Mouse (Mus musculus): ENCODE results near the gene Rtf1. TPM values are rescaled to one million over a fixed set of nuclear protein-coding genes. Genes with fewer than 3 reads are reported as not detected.
"Not testable (repeated sequence)": the region's sequence is repeated elsewhere in the genome, so short reads cannot be mapped to it uniquely, and the experiment has no call there.

Gene Rtf1
- polyA plus RNA-seq (2012; rRNA removed): 6.3 and 6.5 TPM in 2 replicates

GRCm38 (mm10) chr2:119674525-119675214 is at the start of gene Rtf1:
Gene Rtf1, plus strand, starts transcription at chr2:119675068.
- 1% methylated on average over 39 of the region's 58 CpGs for WGBS

GRCm38 (mm10) chr2:119636781-119637180 is 38.1 kb upstream of the Rtf1 start:
- no peak for DNase-seq (ENCODE audit: low read depth, low spot score)
- 92% methylated on average over 1 of the region's 1 CpGs for WGBS

More at GRCm38 (mm10) chr2:119674525-119675214, at the start of gene Rtf1:
- peak; percentile 52 for DNase-seq (ENCODE audit: low read depth, low spot score)

- 94% methylated on average over 5 of the region's 5 CpGs for WGBS
- no peak for DNase-seq (ENCODE audit: low read depth, low spot score)
Measured at GRCm38 (mm10) chr2:119641214-119641912, 33.5 kb upstream of the Rtf1 start.

GRCm38 (mm10) chr2:119644254-119644653 is 30.6 kb upstream of the Rtf1 start:
- WGBS: 83% methylated on average over 5 of the region's 5 CpGs

GRCm38 (mm10) chr2:119662220-119663182 is 12.4 kb upstream of the Rtf1 start, which contains the start of gene Ndufaf1:
Gene Ndufaf1, minus strand, starts transcription at chr2:119662827.
- under 1% methylated on average over 44 of the region's 44 CpGs for WGBS

More at GRCm38 (mm10) chr2:119644254-119644653, 30.6 kb upstream of the Rtf1 start:
- DNase-seq (ENCODE audit: low read depth, low spot score): no peak

GRCm38 (mm10) chr2:119665744-119666143 is 9.1 kb upstream of the Rtf1 start:
- whole genome bisulfite sequencing: 71% methylated on average over 22 of the region's 23 CpGs
- DNase-seq (ENCODE audit: low read depth, low spot score): not testable (repeated sequence)

More at GRCm38 (mm10) chr2:119662220-119663182, 12.4 kb upstream of the Rtf1 start, which contains the start of gene Ndufaf1:
- DNase-seq (ENCODE audit: low read depth, low spot score): peak; percentile 57

GRCm38 (mm10) chr2:119669010-119669409 is 5.9 kb upstream of the Rtf1 start:
- peak; percentile 25 for DNase-seq (ENCODE audit: low read depth, low spot score)
- WGBS: 21% methylated on average over 7 of the region's 7 CpGs

GRCm38 (mm10) chr2:119675215-119675784 is 432 bp downstream of the Rtf1 start:
- DNase-seq (ENCODE audit: low read depth, low spot score): no peak
- WGBS: under 1% methylated on average over 39 of the region's 39 CpGs

GRCm38 (mm10) chr2:119675831-119676230 is 963 bp downstream of the Rtf1 start:
- DNase-seq (ENCODE audit: low read depth, low spot score): no peak
- 0% methylated on average over 5 of the region's 5 CpGs for WGBS

- no peak for DNase-seq (ENCODE audit: low read depth, low spot score)
- 91% methylated on average over 2 of the region's 2 CpGs for WGBS
Measured at GRCm38 (mm10) chr2:119683706-119684105, 8.8 kb downstream of the Rtf1 start.

- no peak for DNase-seq (ENCODE audit: low read depth, low spot score)
- WGBS: 81% methylated on average over 9 of the region's 9 CpGs
Measured at GRCm38 (mm10) chr2:119692003-119692701, 17.3 kb downstream of the Rtf1 start.

- WGBS: 71% methylated on average over 2 of the region's 2 CpGs
Measured at GRCm38 (mm10) chr2:119694826-119695225, 20.0 kb downstream of the Rtf1 start.

GRCm38 (mm10) chr2:119696111-119696510 is 21.2 kb downstream of the Rtf1 start:
- WGBS: 50% methylated on average over 1 of the region's 1 CpGs
- DNase-seq (ENCODE audit: low read depth, low spot score): no peak

More at GRCm38 (mm10) chr2:119694826-119695225, 20.0 kb downstream of the Rtf1 start:
- DNase-seq (ENCODE audit: low read depth, low spot score): no peak

GRCm38 (mm10) chr2:119698472-119698871 is 23.6 kb downstream of the Rtf1 start:
- no peak for DNase-seq (ENCODE audit: low read depth, low spot score)
- 86% methylated on average over 2 of the region's 2 CpGs for WGBS

- no peak for DNase-seq (ENCODE audit: low read depth, low spot score)
- WGBS: 91% methylated on average over 3 of the region's 3 CpGs
Measured at GRCm38 (mm10) chr2:119699962-119700361, 25.1 kb downstream of the Rtf1 start.

- DNase-seq (ENCODE audit: low read depth, low spot score): no peak
- WGBS: 89% methylated on average over 2 of the region's 2 CpGs
Measured at GRCm38 (mm10) chr2:119703171-119703570, 28.3 kb downstream of the Rtf1 start.

- no peak for DNase-seq (ENCODE audit: low read depth, low spot score)
- 77% methylated on average over 3 of the region's 3 CpGs for WGBS
Measured at GRCm38 (mm10) chr2:119707676-119708075, 32.8 kb downstream of the Rtf1 start.

- no peak for DNase-seq (ENCODE audit: low read depth, low spot score)
Measured at GRCm38 (mm10) chr2:119710011-119710410, 35.1 kb downstream of the Rtf1 start.

GRCm38 (mm10) chr2:119715868-119716267 is 41.0 kb downstream of the Rtf1 start:
- not testable (repeated sequence) for DNase-seq (ENCODE audit: low read depth, low spot score)
- 98% methylated on average over 2 of the region's 2 CpGs for WGBS

More at GRCm38 (mm10) chr2:119710011-119710410, 35.1 kb downstream of the Rtf1 start:
- WGBS: 91% methylated on average over 3 of the region's 3 CpGs
